ENCODE assay signal across 15 mouse cellular contexts in genomic region chr17:15222923-15223322, GRCm38 (mm10).
"Had no signal": no experiment of that assay in that cellular context is flagged by ENCODE, and none has a peak within 500 bp of the region (broad histone marks: within the 10 kb centered on the region; RNA-seq: fewer than 3 reads in every experiment).

No protein-coding gene starts in this region.

- H3K4me3 ChIP-seq: neural tube, embryonic 15.5 days; stomach, embryonic 15.5 days had no signal

- H3K36me3 ChIP-seq: neural tube, embryonic 15.5 days; stomach, embryonic 15.5 days had no signal

- H3K4me2 ChIP-seq: neural tube, embryonic 15.5 days; stomach, embryonic 15.5 days had no signal

- DNase-seq: retina, postnatal 1 day; right cerebral cortex, adult 18-20 months; right cerebral cortex, postnatal 14 days; right cerebral cortex, postnatal 25 days; right cerebral cortex, postnatal 4 days; spleen, adult 18-20 months; thymus, adult 18-20 months; thymus, adult 2 months; thymus, postnatal 14 days; thymus, postnatal 25 days; thymus, postnatal 36 days; thymus, postnatal 4 days had no signal

- H3K4me1 ChIP-seq: neural tube, embryonic 15.5 days; stomach, embryonic 15.5 days had no signal

- H3K9me3 ChIP-seq: neural tube, embryonic 15.5 days; stomach, embryonic 15.5 days had no signal

- H3K27me3 ChIP-seq: neural tube, embryonic 15.5 days; stomach, embryonic 15.5 days had no signal

- H3K9ac ChIP-seq: neural tube, embryonic 15.5 days; stomach, embryonic 15.5 days had no signal

- H3K27ac ChIP-seq: neural tube, embryonic 15.5 days; stomach, embryonic 15.5 days; stomach, postnatal 0 days had no signal
